Mouse (Mus musculus): ENCODE data around the gene Fam129b. TPM values are rescaled to one million over a fixed set of nuclear protein-coding genes. Genes with fewer than 3 reads are reported as not detected.
"Not testable (repeated sequence)": the region's sequence is repeated elsewhere in the genome, so short reads cannot be mapped to it uniquely, and the experiment has no call there.

Fam129b gene
- polyA plus RNA-seq, 2 experiments = 2.7 to 5.9 TPM

DNA sequence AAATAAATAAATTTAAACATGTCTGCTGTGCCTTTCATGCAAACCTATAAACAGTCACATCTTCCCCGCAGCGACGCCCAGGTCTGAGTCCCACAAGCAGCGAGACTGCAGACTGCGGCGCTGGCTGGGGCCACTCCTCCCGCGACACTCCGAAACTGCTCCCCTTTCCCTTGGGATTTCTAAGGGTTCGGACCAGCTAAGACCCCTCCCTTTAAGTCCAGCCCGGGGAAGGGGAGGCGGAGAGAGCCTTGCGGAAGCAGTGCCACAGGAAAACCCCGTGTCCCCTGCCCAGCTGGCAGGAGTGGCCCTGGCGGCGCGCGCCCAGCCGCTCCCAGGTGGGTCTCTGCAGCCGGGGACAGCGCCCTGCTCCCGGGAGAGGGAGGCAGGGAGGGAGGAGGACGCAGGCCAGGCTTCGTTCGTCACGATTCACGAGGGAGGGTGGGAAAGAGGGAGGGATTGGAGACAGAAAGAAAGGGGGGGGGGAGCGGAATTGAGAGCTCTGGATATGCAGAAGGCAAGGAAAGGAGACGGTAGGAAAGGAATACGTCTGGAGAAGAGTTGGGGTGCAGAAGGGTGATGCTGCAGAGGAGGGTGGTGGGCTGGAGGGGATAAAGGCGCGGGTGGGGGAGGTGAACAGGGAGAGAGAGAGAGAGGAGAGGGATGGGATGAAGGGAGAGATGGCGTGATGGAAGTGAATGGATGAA, 29.7 kb upstream of the Fam129b start:
- Histone ChIP-seq H3K27ac (no peak overlapping the region), H3K4me3 (ENCODE audit: insufficient read depth in 1 of 2, low read depth in 2 of 2, low read length in 2 of 2) (peak overlapping the region; percentile 59 to 78), H3K9ac (replicated peaks) (peak overlapping the region; percentile 52; the same call in 1 of the 2 replicates), H3K27me3 (ENCODE audit: control insufficient read depth, insufficient read depth, low read length) (no peaks in the 10 kb centered on the region; the same call in 1 of the 2 replicates), H3K36me3 (replicated peaks; ENCODE audit: control insufficient read depth, insufficient read depth, low read depth) (no peaks in the 10 kb centered on the region), H3K4me1 (replicated peaks; ENCODE audit: control insufficient read depth in 2 of 2, insufficient read depth in 2 of 2, low read length in 1 of 2) (no peaks in the 10 kb centered on the region; a peak in 2 of 4 replicates), H3K9me3 (ENCODE audit: control insufficient read depth, low read length) (no peaks in the 10 kb centered on the region), H3K4me2 (ENCODE audit: low read depth) (peak overlapping the region; percentile 88)
- DNase-seq (ENCODE audit: low read depth in 3 of 3, low spot score in 3 of 3) = no peak
- TF ChIP-seq CTCF (IDR thresholded peaks at IDR 0.05; ENCODE audit: low read depth) = no peak
- TF ChIP-seq EP300 (IDR thresholded peaks at IDR 0.05; ENCODE audit: low read depth) = no peak
- no peak; the same call in 1 of the 2 replicates for ATAC-seq (ENCODE audit: insufficient read depth)
- WGBS (ENCODE audit: insufficient replicate concordance) = under 1% methylated on average over 33 of the region's 33 CpGs

- Histone ChIP-seq H3K27ac (no peak within 1 kb of the TSS), H3K4me3 (ENCODE audit: insufficient read depth in 1 of 2, low read depth in 2 of 2, low read length in 2 of 2) (peak within 1 kb of the TSS; percentile 59 to 78), H3K27me3 (ENCODE audit: control insufficient read depth, insufficient read depth, low read length) (peaks cover under 1% of the 10 kb centered on the region), H3K4me2 (ENCODE audit: low read depth) (peak within 1 kb of the TSS; percentile 88), H3K9ac (replicated peaks) (peak within 1 kb of the TSS; percentile 52; the same call in 1 of the 2 replicates), H3K9me3 (ENCODE audit: control insufficient read depth, low read length) (no peaks in the 10 kb centered on the region), H3K36me3 (replicated peaks; ENCODE audit: control insufficient read depth, insufficient read depth, low read depth) (no peaks in the 10 kb centered on the region), H3K4me1 (replicated peaks; ENCODE audit: control insufficient read depth in 2 of 2, insufficient read depth in 2 of 2, low read length in 1 of 2) (no peaks in the 10 kb centered on the region; a peak in 2 of 4 replicates)
- peak; percentile 95 for ATAC-seq (ENCODE audit: insufficient read depth)
- no peak for TF ChIP-seq EP300 (IDR thresholded peaks at IDR 0.05; ENCODE audit: low read depth)
- TF ChIP-seq CTCF (IDR thresholded peaks at IDR 0.05; ENCODE audit: low read depth) = no peak
- under 1% methylated on average over 69 of the region's 78 CpGs for WGBS (ENCODE audit: insufficient replicate concordance)
- peak; percentile 69 to 76 (median 72) for DNase-seq (ENCODE audit: low read depth in 3 of 3, low spot score in 3 of 3)
Measured at GRCm38 (mm10) chr2:32846805-32847467, 29.0 kb upstream of the Fam129b start, which contains the start of gene Stxbp1. Gene Stxbp1 (minus strand): TSS chr2:32847245.

- WGBS (ENCODE audit: insufficient replicate concordance) = 47% methylated on average over 6 of the region's 6 CpGs
- Histone ChIP-seq H3K9me3 (ENCODE audit: control insufficient read depth, low read length) (no peaks in the 10 kb centered on the region), H3K4me3 (ENCODE audit: insufficient read depth in 1 of 2, low read depth in 2 of 2, low read length in 2 of 2) (peak overlapping the region; percentile 51 to 59), H3K27ac (no peak overlapping the region), H3K4me2 (ENCODE audit: low read depth) (peak overlapping the region; percentile 88), H3K4me1 (replicated peaks; ENCODE audit: control insufficient read depth in 2 of 2, insufficient read depth in 2 of 2, low read length in 1 of 2) (no peaks in the 10 kb centered on the region; a peak in 2 of 4 replicates), H3K36me3 (replicated peaks; ENCODE audit: control insufficient read depth, insufficient read depth, low read depth) (no peaks in the 10 kb centered on the region), H3K9ac (replicated peaks) (0 out of 2 replicates have a peak overlapping the region, but pooled peaks have one; percentile 24), H3K27me3 (ENCODE audit: control insufficient read depth, insufficient read depth, low read length) (peaks cover 5% of the 10 kb centered on the region)
- peak; percentile 36 for ATAC-seq (ENCODE audit: insufficient read depth)
- TF ChIP-seq CTCF (IDR thresholded peaks at IDR 0.05; ENCODE audit: low read depth) (no peak), EP300 (IDR thresholded peaks at IDR 0.05; ENCODE audit: low read depth) (no peak)
- no peak for DNase-seq (ENCODE audit: low read depth in 3 of 3, low spot score in 3 of 3)
Measured at GRCm38 (mm10) chr2:32847468-32847821, 28.5 kb upstream of the Fam129b start.

GRCm38 (mm10) chr2:32852156-32852555, 23.8 kb upstream of the Fam129b start:
- ATAC-seq (ENCODE audit: insufficient read depth) = no peak
- no peak overlapping the region for H3K27ac ChIP-seq
- 8% methylated on average over 20 of the region's 20 CpGs for WGBS (ENCODE audit: insufficient replicate concordance)

DNA sequence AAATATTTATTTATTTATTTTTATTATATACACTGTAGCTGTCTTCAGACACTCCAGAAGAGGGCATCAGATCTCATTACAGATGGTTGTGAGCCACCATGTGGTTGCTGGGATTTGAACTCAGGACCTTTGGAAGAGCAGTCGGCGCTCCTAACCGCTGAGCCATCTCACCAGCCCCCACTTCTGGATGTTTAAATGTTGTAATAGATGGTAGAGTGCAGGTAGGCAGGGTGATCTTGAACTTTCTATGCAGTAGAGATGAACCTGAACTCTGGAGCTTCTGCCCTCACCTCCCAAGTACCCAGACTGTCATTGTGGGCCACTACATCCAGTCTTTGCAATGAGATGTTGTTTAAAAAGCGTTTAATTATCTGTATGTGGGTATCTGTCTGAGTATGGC, 22.2 kb upstream of the Fam129b start:
- 45% methylated on average over 4 of the region's 4 CpGs for WGBS (ENCODE audit: insufficient replicate concordance)
- not testable (repeated sequence) for DNase-seq (ENCODE audit: low read depth in 3 of 3, low spot score in 3 of 3); ATAC-seq (ENCODE audit: insufficient read depth)

More at GRCm38 (mm10) chr2:32852156-32852555, 23.8 kb upstream of the Fam129b start:
- Histone ChIP-seq H3K4me2 (ENCODE audit: low read depth) (no peak overlapping the region), H3K4me1 (replicated peaks; ENCODE audit: control insufficient read depth in 2 of 2, insufficient read depth in 2 of 2, low read length in 1 of 2) (no peaks in the 10 kb centered on the region; a peak in 1 of 4 replicates), H3K27me3 (ENCODE audit: control insufficient read depth, insufficient read depth, low read length) (peaks cover 5% of the 10 kb centered on the region), H3K36me3 (replicated peaks; ENCODE audit: control insufficient read depth, insufficient read depth, low read depth) (no peaks in the 10 kb centered on the region), H3K4me3 (ENCODE audit: insufficient read depth in 1 of 2, low read depth in 2 of 2, low read length in 2 of 2) (no peak overlapping the region), H3K9me3 (ENCODE audit: control insufficient read depth, low read length) (no peaks in the 10 kb centered on the region), H3K9ac (replicated peaks) (no peak overlapping the region)
- TF ChIP-seq EP300 (IDR thresholded peaks at IDR 0.05; ENCODE audit: low read depth) = no peak
- peak; percentile 46; the same call in 1 of the 2 replicates for TF ChIP-seq CTCF (IDR thresholded peaks at IDR 0.05; ENCODE audit: low read depth)
- no peak for DNase-seq (ENCODE audit: low read depth in 3 of 3, low spot score in 3 of 3)

More for the DNA sequence above, 22.2 kb upstream of the Fam129b start:
- not testable (repeated sequence) for H3K27ac ChIP-seq; H3K9ac ChIP-seq (replicated peaks); H3K4me2 ChIP-seq (ENCODE audit: low read depth); H3K36me3 ChIP-seq (replicated peaks; ENCODE audit: control insufficient read depth, insufficient read depth, low read depth); H3K9me3 ChIP-seq (ENCODE audit: control insufficient read depth, low read length); H3K27me3 ChIP-seq (ENCODE audit: control insufficient read depth, insufficient read depth, low read length); H3K4me3 ChIP-seq (ENCODE audit: insufficient read depth in 1 of 2, low read depth in 2 of 2, low read length in 2 of 2); H3K4me1 ChIP-seq (replicated peaks; ENCODE audit: control insufficient read depth in 2 of 2, insufficient read depth in 2 of 2, low read length in 1 of 2)

Measured in liver, embryonic 14.5 days (tissue).